Mouse (Mus musculus): ENCODE measurements around the gene Olfr2. TPM values are rescaled to one million over a fixed set of nuclear protein-coding genes. Genes with fewer than 3 reads are reported as not detected.
"Not testable (repeated sequence)": the region's sequence is repeated elsewhere in the genome, so short reads cannot be mapped to it uniquely, and the experiment has no call there.

Gene Olfr2
- polyA plus RNA-seq, 1 experiment from 2014 or later = not detected

DNA sequence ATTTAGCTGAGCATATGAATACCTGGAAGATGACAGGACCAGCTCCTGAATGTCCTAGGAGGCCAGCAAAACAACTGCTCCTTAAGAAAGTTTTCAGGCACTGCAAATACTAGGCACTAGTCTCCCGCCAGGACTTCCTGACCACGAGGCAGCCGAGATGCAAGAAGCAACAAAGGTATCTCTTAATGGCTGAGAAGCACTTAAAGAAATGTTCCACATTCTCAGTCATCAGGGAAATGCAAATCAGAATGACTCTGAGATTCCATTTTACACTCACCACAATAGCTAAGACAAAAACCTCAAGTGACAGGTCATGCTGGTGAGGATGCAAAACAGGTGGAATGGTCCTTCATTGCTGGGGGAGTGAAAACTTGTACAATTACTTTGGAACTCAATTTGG lies 20.6 kb downstream of the Olfr2 start:
- no peak overlapping the region for H3K4me2 ChIP-seq (ENCODE audit: low read depth, low read length)
- H3K4me1 ChIP-seq (ENCODE audit: control insufficient read depth, insufficient read depth, low read length) = no peaks in the 10 kb centered on the region
- H3K9ac ChIP-seq (replicated peaks; ENCODE audit: low read depth, low read length) = no peak overlapping the region
- no peak for ATAC-seq (ENCODE audit: low read depth)
- H3K9me3 ChIP-seq (ENCODE audit: control insufficient read depth, low read length) = no peaks in the 10 kb centered on the region
- WGBS = 85% methylated on average over 3 of the region's 3 CpGs
- no peaks in the 10 kb centered on the region for H3K27me3 ChIP-seq (ENCODE audit: control insufficient read depth, insufficient read depth, low read length)
- H3K27ac ChIP-seq (ENCODE audit: low read depth, low read length) = no peak overlapping the region
- H3K36me3 ChIP-seq (ENCODE audit: control insufficient read depth, insufficient read depth, low read length) = no peaks in the 10 kb centered on the region
- no peak overlapping the region for H3K4me3 ChIP-seq (ENCODE audit: low read depth, low read length)

DNA sequence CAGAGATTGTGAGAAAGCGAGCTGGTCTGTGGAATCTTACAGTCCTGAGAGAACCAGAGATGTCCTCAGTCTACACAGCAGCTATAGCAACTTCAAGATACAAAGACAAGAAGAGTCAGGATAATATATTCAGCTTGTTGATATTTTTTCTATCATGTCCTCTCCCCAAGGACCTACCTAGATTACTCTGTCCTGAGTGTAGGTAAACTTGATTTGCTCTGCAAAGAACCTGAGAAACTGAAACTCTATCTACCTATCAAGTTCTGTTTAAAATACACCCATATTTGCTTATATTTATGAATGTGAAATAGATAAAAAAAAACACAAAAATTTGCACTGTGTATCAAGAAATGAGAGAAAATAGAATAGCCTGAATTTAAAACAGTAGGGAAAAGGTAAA lies 30.5 kb downstream of the Olfr2 start, which contains the start of gene Olfr711:
Gene Olfr711, minus strand, starts transcription at position 101 of the 400 bp plus-strand sequence.
- Histone ChIP-seq H3K36me3 (ENCODE audit: control insufficient read depth, insufficient read depth, low read length) (no peaks in the 10 kb centered on the region), H3K9me3 (ENCODE audit: control insufficient read depth, low read length) (no peaks in the 10 kb centered on the region), H3K4me1 (ENCODE audit: control insufficient read depth, insufficient read depth, low read length) (no peaks in the 10 kb centered on the region), H3K27me3 (ENCODE audit: control insufficient read depth, insufficient read depth, low read length) (no peaks in the 10 kb centered on the region), H3K4me2 (ENCODE audit: low read depth, low read length) (no peak within 1 kb of the TSS), H3K4me3 (ENCODE audit: low read depth, low read length) (no peak within 1 kb of the TSS), H3K27ac (ENCODE audit: low read depth, low read length) (no peak within 1 kb of the TSS), H3K9ac (replicated peaks; ENCODE audit: low read depth, low read length) (no peak within 1 kb of the TSS)
- no peak for ATAC-seq (ENCODE audit: low read depth)
- 72% methylated on average over 1 of the region's 1 CpGs for WGBS

DNA sequence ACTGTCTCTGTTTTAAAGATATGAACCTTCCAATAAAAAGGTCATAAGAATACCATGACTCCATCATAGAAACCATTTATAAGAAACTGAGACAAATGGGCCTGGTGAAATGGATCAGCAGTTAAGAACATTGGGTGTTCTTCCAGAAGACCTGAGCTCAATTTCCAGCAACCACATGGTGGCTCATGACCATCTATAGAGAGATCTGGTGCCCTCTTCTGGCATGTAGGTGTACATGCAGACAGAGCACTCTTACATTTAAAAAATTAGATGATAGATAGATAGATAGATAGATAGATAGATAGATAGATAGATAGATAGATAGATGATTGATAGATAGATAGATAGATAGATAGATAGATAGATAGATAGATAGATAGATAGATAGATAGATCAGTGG lies 38.4 kb downstream of the Olfr2 start:
- not testable (repeated sequence) for H3K4me2 ChIP-seq (ENCODE audit: low read depth, low read length); H3K27me3 ChIP-seq (ENCODE audit: control insufficient read depth, insufficient read depth, low read length); H3K4me3 ChIP-seq (ENCODE audit: low read depth, low read length); ATAC-seq (ENCODE audit: low read depth); H3K27ac ChIP-seq (ENCODE audit: low read depth, low read length); H3K9ac ChIP-seq (replicated peaks; ENCODE audit: low read depth, low read length); H3K4me1 ChIP-seq (ENCODE audit: control insufficient read depth, insufficient read depth, low read length); H3K36me3 ChIP-seq (ENCODE audit: control insufficient read depth, insufficient read depth, low read length); H3K9me3 ChIP-seq (ENCODE audit: control insufficient read depth, low read length)

DNA sequence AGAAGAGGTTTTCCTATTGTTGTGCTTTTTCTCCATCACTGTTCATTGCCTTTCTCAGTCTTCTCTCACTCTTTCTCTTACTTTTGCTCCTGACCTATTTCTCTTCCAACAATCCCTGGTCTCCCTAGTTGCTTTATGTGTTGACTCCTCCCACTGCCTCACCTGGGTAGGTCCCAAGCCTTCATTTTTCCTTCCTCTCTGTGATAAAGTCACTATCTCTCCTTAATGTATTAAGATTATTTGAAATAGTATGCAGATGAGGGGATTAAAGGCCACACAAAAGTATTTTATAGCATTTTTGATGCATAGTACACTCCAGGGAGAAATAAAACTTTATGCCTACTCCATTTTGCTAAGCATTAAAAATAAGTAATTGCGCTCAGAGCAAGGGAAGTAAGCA lies 42.0 kb downstream of the Olfr2 start, which contains the start of gene Olfr6:
Gene Olfr6, minus strand, starts transcription at position 101 of the 400 bp plus-strand sequence.
- no peaks in the 10 kb centered on the region for H3K4me1 ChIP-seq (ENCODE audit: control insufficient read depth, insufficient read depth, low read length)
- no peaks in the 10 kb centered on the region for H3K9me3 ChIP-seq (ENCODE audit: control insufficient read depth, low read length)
- H3K4me2 ChIP-seq (ENCODE audit: low read depth, low read length) = no peak within 1 kb of the TSS
- no peaks in the 10 kb centered on the region for H3K27me3 ChIP-seq (ENCODE audit: control insufficient read depth, insufficient read depth, low read length)
- H3K36me3 ChIP-seq (ENCODE audit: control insufficient read depth, insufficient read depth, low read length) = no peaks in the 10 kb centered on the region
- 74% methylated on average over 1 of the region's 1 CpGs for WGBS
- no peak within 1 kb of the TSS for H3K27ac ChIP-seq (ENCODE audit: low read depth, low read length)
- ATAC-seq (ENCODE audit: low read depth) = no peak
- H3K4me3 ChIP-seq (ENCODE audit: low read depth, low read length) = no peak within 1 kb of the TSS
- H3K9ac ChIP-seq (replicated peaks; ENCODE audit: low read depth, low read length) = no peak within 1 kb of the TSS

DNA sequence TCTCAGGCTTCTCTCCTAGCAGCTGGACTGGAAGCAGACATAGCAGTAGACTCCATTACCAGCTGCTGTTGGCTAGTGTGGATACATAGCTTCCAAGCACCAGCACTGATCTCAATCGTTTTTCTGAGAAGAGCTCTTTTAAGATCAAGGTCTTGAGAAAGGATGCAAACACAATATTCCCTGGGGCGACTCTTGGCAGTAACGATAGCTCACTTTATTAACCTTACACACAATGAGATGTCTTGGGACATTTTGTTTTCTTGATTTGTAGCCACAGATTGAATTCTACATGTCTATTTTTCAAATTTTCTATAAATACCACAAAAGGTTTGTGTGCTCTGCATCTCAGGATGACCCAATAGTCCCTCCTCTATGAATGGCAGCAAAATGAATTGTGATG lies 57.7 kb downstream of the Olfr2 start, which contains the start of gene Olfr710:
Gene Olfr710, minus strand, starts transcription at position 101 of the 400 bp plus-strand sequence.
- no peaks in the 10 kb centered on the region for H3K4me1 ChIP-seq (ENCODE audit: control insufficient read depth, insufficient read depth, low read length)
- no peak within 1 kb of the TSS for H3K9ac ChIP-seq (replicated peaks; ENCODE audit: low read depth, low read length)
- no peak for ATAC-seq (ENCODE audit: low read depth)
- H3K27ac ChIP-seq (ENCODE audit: low read depth, low read length) = no peak within 1 kb of the TSS
- no peaks in the 10 kb centered on the region; the same call in 1 of the 2 replicates for H3K9me3 ChIP-seq (ENCODE audit: control insufficient read depth, low read length)
- no peak within 1 kb of the TSS for H3K4me3 ChIP-seq (ENCODE audit: low read depth, low read length)
- H3K4me2 ChIP-seq (ENCODE audit: low read depth, low read length) = no peak within 1 kb of the TSS
- no peaks in the 10 kb centered on the region for H3K36me3 ChIP-seq (ENCODE audit: control insufficient read depth, insufficient read depth, low read length)
- no peaks in the 10 kb centered on the region for H3K27me3 ChIP-seq (ENCODE audit: control insufficient read depth, insufficient read depth, low read length)
- 83% methylated on average over 3 of the region's 3 CpGs for WGBS

Other genes starting within 250 kb of the Olfr2 start
- gene Olfr699, start 212.9 kb downstream of the Olfr2 start, polyA plus RNA-seq (2014; fragmentation: Nextera tagmentation; extraction: Ambion mirVana) = not detected in 2 replicates
- gene Olfr700, start 197.2 kb downstream of the Olfr2 start, polyA plus RNA-seq (2014; fragmentation: Nextera tagmentation; extraction: Ambion mirVana) = not detected in 2 replicates
- gene Olfr701, start 191.9 kb downstream of the Olfr2 start, polyA plus RNA-seq (2014; fragmentation: Nextera tagmentation; extraction: Ambion mirVana) = not detected in 2 replicates
- gene Olfr702, start 172.2 kb downstream of the Olfr2 start, polyA plus RNA-seq (2014; fragmentation: Nextera tagmentation; extraction: Ambion mirVana) = not detected in 2 replicates
- not detected in 2 replicates for gene Olfr703, start 162.7 kb downstream of the Olfr2 start, polyA plus RNA-seq (2014; fragmentation: Nextera tagmentation; extraction: Ambion mirVana)
- gene Olfr704, start 142.9 kb downstream of the Olfr2 start, polyA plus RNA-seq (2014; fragmentation: Nextera tagmentation; extraction: Ambion mirVana) = not detected in 2 replicates
- gene Olfr705, start 129.2 kb downstream of the Olfr2 start, polyA plus RNA-seq (2014; fragmentation: Nextera tagmentation; extraction: Ambion mirVana) = not detected in 2 replicates
- not detected in 2 replicates for gene Olfr706, start 117.9 kb downstream of the Olfr2 start, polyA plus RNA-seq (2014; fragmentation: Nextera tagmentation; extraction: Ambion mirVana)
- gene Olfr707, start 104.8 kb downstream of the Olfr2 start, polyA plus RNA-seq (2014; fragmentation: Nextera tagmentation; extraction: Ambion mirVana) = not detected in 2 replicates
- gene Olfr1532-ps1, start 98.1 kb downstream of the Olfr2 start, polyA plus RNA-seq (2014; fragmentation: Nextera tagmentation; extraction: Ambion mirVana) = not detected in 2 replicates
- gene Olfr709-ps1, start 73.9 kb downstream of the Olfr2 start, polyA plus RNA-seq (2014; fragmentation: Nextera tagmentation; extraction: Ambion mirVana) = not detected in 2 replicates
- not detected in 2 replicates for gene Olfr710, start 57.8 kb downstream of the Olfr2 start, polyA plus RNA-seq (2014; fragmentation: Nextera tagmentation; extraction: Ambion mirVana)
- gene Olfr6, start 42.1 kb downstream of the Olfr2 start, polyA plus RNA-seq (2014; fragmentation: Nextera tagmentation; extraction: Ambion mirVana) = not detected in 2 replicates
- gene Olfr711, start 30.6 kb downstream of the Olfr2 start, polyA plus RNA-seq (2014; fragmentation: Nextera tagmentation; extraction: Ambion mirVana) = not detected in 2 replicates
- gene Olfr713, start 25.1 kb upstream of the Olfr2 start, polyA plus RNA-seq (2014; fragmentation: Nextera tagmentation; extraction: Ambion mirVana) = not detected in 2 replicates
- not detected in 2 replicates for gene Olfr714, start 64.9 kb upstream of the Olfr2 start, polyA plus RNA-seq (2014; fragmentation: Nextera tagmentation; extraction: Ambion mirVana)
- not detected in 2 replicates for gene Olfr17, start 87.1 kb upstream of the Olfr2 start, polyA plus RNA-seq (2014; fragmentation: Nextera tagmentation; extraction: Ambion mirVana)
- not detected in 2 replicates for gene Olfr715b, start 104.3 kb upstream of the Olfr2 start, polyA plus RNA-seq (2014; fragmentation: Nextera tagmentation; extraction: Ambion mirVana)
- gene Olfr715, start 125.0 kb upstream of the Olfr2 start, polyA plus RNA-seq (2014; fragmentation: Nextera tagmentation; extraction: Ambion mirVana) = not detected in 2 replicates
- gene Olfr716, start 132.3 kb upstream of the Olfr2 start, polyA plus RNA-seq (2014; fragmentation: Nextera tagmentation; extraction: Ambion mirVana) = not detected in 2 replicates
- gene Nlrp14, start 160.9 kb upstream of the Olfr2 start, polyA plus RNA-seq (2014; fragmentation: Nextera tagmentation; extraction: Ambion mirVana) = not detected in 2 replicates
- not detected in 2 replicates for gene Rbmxl2, start 203.4 kb upstream of the Olfr2 start, polyA plus RNA-seq (2014; fragmentation: Nextera tagmentation; extraction: Ambion mirVana)